Mouse (Mus musculus) erythroblast, embryonic 14.5 days (primary cell): ENCODE data around the gene Aunip. TPM values are rescaled to one million over a fixed set of nuclear protein-coding genes. Genes with fewer than 3 reads are reported as not detected.
"Not testable (repeated sequence)": the region's sequence is repeated elsewhere in the genome, so short reads cannot be mapped to it uniquely, and the experiment has no call there.

Source experiments
- H3K27me3 ChIP-seq: 2 replicates; pipeline ENCODE4 v1.6.1; 2012; ENCODE audit warnings: inconsistent platforms; ENCODE audit not compliant: control insufficient read depth
- H3K36me3 ChIP-seq: 2 replicates; pipeline ENCODE4 v1.6.1; 2012; ENCODE audit warnings: mild to moderate bottlenecking, inconsistent platforms; ENCODE audit not compliant: control insufficient read depth
- H3K4me1 ChIP-seq: 2 replicates; pipeline ENCODE4 v1.6.1; 2012; ENCODE audit warnings: inconsistent platforms; ENCODE audit not compliant: control insufficient read depth
- H3K4me3 ChIP-seq: replicated peaks from 2 replicates; pipeline ENCODE3; 2012; ENCODE audit warnings: moderate library complexity, mild to moderate bottlenecking, inconsistent platforms
- H3K9me3 ChIP-seq: 2 replicates; pipeline ENCODE4 v1.6.1; 2012; ENCODE audit warnings: low read length, inconsistent platforms, mixed read lengths; ENCODE audit not compliant: control insufficient read depth
- GATA1 ChIP-seq: IDR thresholded peaks from 2 replicates; pipeline ENCODE4 v1.6.1; 2012; ENCODE audit warnings: low read length, inconsistent platforms, mixed read lengths
- TAL1 ChIP-seq: IDR thresholded peaks from 3 replicates; pipeline ENCODE4 v1.6.1; 2012; ENCODE audit warnings: low read length, inconsistent platforms, mixed read lengths
- polyA plus RNA-seq: library from polyadenylated mRNA; stranded (reverse); fragments of >175 nt; gene quantifications from 2 replicates; pipeline ENCODE4 v1.2.3, GENCODE M21; 2012

The Aunip gene
- polyA plus RNA-seq, 1 experiment: 0.18 TPM

GRCm38 (mm10) chr4:134483696-134484095 lies 27.1 kb upstream of the Aunip start:
- Histone ChIP-seq H3K9me3 (no peaks in the 10 kb centered on the region), H3K4me3 (no peak overlapping the region), H3K4me1 (peaks cover 2% of the 10 kb centered on the region; the same call in 1 of the 2 replicates), H3K36me3 (no peaks in the 10 kb centered on the region), H3K27me3 (peaks cover 18% of the 10 kb centered on the region)
- TF ChIP-seq GATA1 (no peak), TAL1 (no peak)

- TF ChIP-seq GATA1 (no peak), TAL1 (no peak)
- Histone ChIP-seq H3K36me3 (no peaks in the 10 kb centered on the region), H3K9me3 (no peaks in the 10 kb centered on the region), H3K4me1 (peaks cover 2% of the 10 kb centered on the region; the same call in 1 of the 2 replicates), H3K4me3 (no peak overlapping the region), H3K27me3 (peaks cover 18% of the 10 kb centered on the region)
Measured at GRCm38 (mm10) chr4:134484231-134484630, 26.6 kb upstream of the Aunip start.

GRCm38 (mm10) chr4:134485151-134485900 lies 25.5 kb upstream of the Aunip start:
- Histone ChIP-seq H3K4me1 (peaks cover 2% of the 10 kb centered on the region; the same call in 1 of the 2 replicates), H3K4me3 (no peak overlapping the region), H3K36me3 (no peaks in the 10 kb centered on the region), H3K9me3 (no peaks in the 10 kb centered on the region), H3K27me3 (peaks cover 20% of the 10 kb centered on the region)
- TF ChIP-seq GATA1: no peak

- Histone ChIP-seq H3K4me3 (no peak overlapping the region), H3K4me1 (peaks cover 2% of the 10 kb centered on the region), H3K36me3 (no peaks in the 10 kb centered on the region), H3K27me3 (peaks cover 18% of the 10 kb centered on the region), H3K9me3 (peaks cover 2% of the 10 kb centered on the region; the same call in 1 of the 2 replicates)
- TF ChIP-seq TAL1: no peak
- no peak for TF ChIP-seq GATA1
Measured at GRCm38 (mm10) chr4:134488211-134488610, 22.6 kb upstream of the Aunip start.

- Histone ChIP-seq H3K27me3 (peaks cover 27% of the 10 kb centered on the region), H3K4me1 (peaks cover 12% of the 10 kb centered on the region), H3K4me3 (no peak overlapping the region), H3K9me3 (peaks cover 2% of the 10 kb centered on the region; the same call in 1 of the 2 replicates), H3K36me3 (no peaks in the 10 kb centered on the region)
- TF ChIP-seq GATA1 (no peak), TAL1 (no peak)
Measured at GRCm38 (mm10) chr4:134489986-134490665, 20.7 kb upstream of the Aunip start.

GRCm38 (mm10) chr4:134491716-134492115 lies 19.1 kb upstream of the Aunip start:
- Histone ChIP-seq H3K27me3 (peaks cover 43% of the 10 kb centered on the region), H3K9me3 (peaks cover 2% of the 10 kb centered on the region; the same call in 1 of the 2 replicates), H3K4me3 (no peak overlapping the region), H3K4me1 (peaks cover 22% of the 10 kb centered on the region), H3K36me3 (no peaks in the 10 kb centered on the region)
- no peak for TF ChIP-seq GATA1
- TF ChIP-seq TAL1: no peak

- H3K36me3 ChIP-seq, H3K4me3 ChIP-seq, H3K9me3 ChIP-seq: not testable (repeated sequence)
- peaks cover 51% of the 10 kb centered on the region for H3K27me3 ChIP-seq
- peaks cover 33% of the 10 kb centered on the region for H3K4me1 ChIP-seq
Measured at GRCm38 (mm10) chr4:134494161-134494560, 16.6 kb upstream of the Aunip start.

GRCm38 (mm10) chr4:134494780-134495545 lies 15.8 kb upstream of the Aunip start:
- TF ChIP-seq GATA1 (no peak), TAL1 (no peak)

GRCm38 (mm10) chr4:134495546-134495923 lies 15.3 kb upstream of the Aunip start:
- H3K4me1 ChIP-seq: peaks cover 33% of the 10 kb centered on the region
- peaks cover 48% of the 10 kb centered on the region for H3K27me3 ChIP-seq
- no peaks in the 10 kb centered on the region for H3K36me3 ChIP-seq
- TF ChIP-seq GATA1: no peak
- TF ChIP-seq TAL1: no peak
- no peak overlapping the region for H3K4me3 ChIP-seq
- H3K9me3 ChIP-seq: peaks cover 1% of the 10 kb centered on the region; the same call in 1 of the 2 replicates

More at GRCm38 (mm10) chr4:134494780-134495545, 15.8 kb upstream of the Aunip start:
- H3K9me3 ChIP-seq: peaks cover 2% of the 10 kb centered on the region; the same call in 1 of the 2 replicates
- H3K27me3 ChIP-seq: peaks cover 48% of the 10 kb centered on the region
- no peaks in the 10 kb centered on the region for H3K36me3 ChIP-seq
- peaks cover 33% of the 10 kb centered on the region for H3K4me1 ChIP-seq
- H3K4me3 ChIP-seq: no peak overlapping the region
